Mouse (Mus musculus): ENCODE results near the gene Rad18.

- TF ChIP-seq CTCF (IDR thresholded peaks at IDR 0.05; ENCODE audit: control insufficient read depth, insufficient read depth, insufficient read length): no peak
- no peak for TF ChIP-seq MYOG (IDR thresholded peaks at IDR 0.05; ENCODE audit: control insufficient read depth, extremely low read depth, insufficient read length)
- TF ChIP-seq MAX (IDR thresholded peaks at IDR 0.05): no peak
- no peak for TF ChIP-seq USF1 (IDR thresholded peaks at IDR 0.05; ENCODE audit: low read depth)
- no peak for TF ChIP-seq CEBPB (IDR thresholded peaks at IDR 0.05; ENCODE audit: low read depth)
These were observed 76.5 kb downstream of the Rad18 start for GRCm38 (mm10) chr6:112620027-112620426.

Data from C2C12 (cell line).